Mouse (Mus musculus) cerebellum, adult 2 months (tissue): ENCODE results near the gene Gm15217.

Experiments used
- CTCF ChIP-seq: fragments of 200-500 bp; IDR thresholded peaks from 2 replicates; pipeline ENCODE4 v1.5.1; 2011; ENCODE audit warnings: low read depth, mild to moderate bottlenecking, control low read depth, low read length, moderate library complexity, borderline replicate concordance; ENCODE audit not compliant: insufficient read depth
- POLR2A ChIP-seq: fragments of 200-500 bp; IDR thresholded peaks from 2 replicates; pipeline ENCODE4 v1.6.1; 2011; ENCODE audit warnings: low read length, control low read depth, borderline replicate concordance; ENCODE audit not compliant: insufficient read depth

DNA sequence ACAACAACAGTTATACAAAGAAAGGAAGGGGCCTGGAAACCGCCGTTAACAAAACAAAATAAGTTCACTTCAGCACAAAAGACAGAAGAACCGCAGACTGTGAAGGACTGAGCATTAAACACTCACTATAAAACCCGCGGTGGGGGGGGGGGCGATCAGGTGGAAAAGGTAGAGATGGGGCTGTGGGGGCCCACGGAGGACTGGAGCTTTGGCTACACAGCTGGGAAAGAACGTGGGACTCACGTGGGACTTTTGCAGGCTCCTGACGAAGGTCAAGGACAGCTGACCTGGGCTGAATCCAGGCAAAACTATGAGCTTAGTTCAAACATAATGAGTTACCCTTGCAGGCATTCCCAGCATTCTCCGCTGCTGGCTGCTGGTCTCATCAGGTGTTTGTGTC lies 40.1 kb downstream of the Gm15217 start:
- TF ChIP-seq POLR2A (no peak), CTCF (no peak)
